Mouse (Mus musculus): ENCODE measurements around the gene Ddx3x.

DNA sequence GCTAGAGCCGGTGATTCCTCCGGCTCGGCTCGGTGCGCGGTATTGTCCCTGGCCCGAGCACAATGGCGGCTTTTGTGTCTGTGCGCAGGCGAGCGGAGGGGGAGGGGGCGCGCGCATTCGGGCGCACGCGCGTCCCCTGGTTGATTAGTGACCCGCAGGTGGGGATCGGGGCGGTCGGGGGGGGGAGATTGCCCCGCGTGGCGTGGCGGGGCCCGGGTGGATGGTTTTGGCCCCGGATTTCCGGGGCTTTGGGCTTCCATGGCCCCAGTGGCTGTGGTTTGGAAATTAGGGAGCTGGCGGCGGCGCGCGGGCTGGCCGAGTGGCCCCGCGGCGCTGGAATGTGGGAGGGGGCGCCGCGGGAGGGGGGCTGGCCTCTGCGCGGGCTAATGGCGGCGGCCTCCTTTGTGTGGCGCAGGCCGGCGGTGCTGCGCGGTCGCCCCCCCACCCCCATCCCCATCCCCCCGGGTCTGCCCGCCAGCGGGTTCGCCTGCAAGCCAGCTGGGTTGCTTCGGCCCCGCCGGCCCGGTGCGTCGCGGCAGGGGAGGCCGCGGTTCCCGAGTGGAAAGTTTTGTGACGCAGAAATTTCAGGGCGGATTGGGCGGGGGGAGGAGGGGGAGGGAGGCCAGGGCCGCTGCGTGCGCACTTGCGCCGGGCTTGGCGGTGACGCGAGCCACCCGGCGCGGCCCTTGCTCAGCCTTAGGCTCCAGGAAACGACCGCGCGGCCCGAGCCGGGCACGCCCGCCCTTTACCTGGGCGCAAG, 739 bp downstream of the Ddx3x start:
- TF ChIP-seq EP300 (IDR thresholded peaks at IDR 0.05; ENCODE audit: low read depth) (no peak), CTCF (IDR thresholded peaks at IDR 0.05; ENCODE audit: low read depth) (no peak)
